Mouse (Mus musculus) central nervous system, embryonic 14 days (tissue): ENCODE results near the gene Arl5a. TPM values are rescaled to one million over a fixed set of nuclear protein-coding genes. Genes with fewer than 3 reads are reported as not detected.

Experiments
- polyA plus RNA-seq: library from polyadenylated mRNA; depleted of rRNA; stranded (reverse); fragments of >200 nt; gene quantifications from 2 replicates; pipeline ENCODE4 v1.2.3, GENCODE M21; 2012; rRNA removed

The Arl5a gene
- polyA plus RNA-seq, result 35.7 and 41.2 TPM in 2 replicates

GRCm38 (mm10) chr2:52424747-52425522 lies at the start of gene Arl5a:
Arl5a (minus strand) TSS chr2:52424901.

GRCm38 (mm10) chr2:52378448-52378804 lies 46.3 kb downstream of the Arl5a start, which contains the start of gene Neb:
Neb (minus strand) TSS chr2:52378474.

Other genes with a start within 250 kb of the Arl5a start
- gene Neb, start 46.4 kb downstream of the Arl5a start, polyA plus RNA-seq, result 4.4 and 11.2 TPM in 2 replicates